Mouse (Mus musculus): ENCODE measurements at regions not wholly inside any gene's neighbourhood (a gene's known extent, or its start where the extent isn't known, plus 50 kb on each side); places are given as distances from the start of the nearest gene placed in this dataset.

DNA sequence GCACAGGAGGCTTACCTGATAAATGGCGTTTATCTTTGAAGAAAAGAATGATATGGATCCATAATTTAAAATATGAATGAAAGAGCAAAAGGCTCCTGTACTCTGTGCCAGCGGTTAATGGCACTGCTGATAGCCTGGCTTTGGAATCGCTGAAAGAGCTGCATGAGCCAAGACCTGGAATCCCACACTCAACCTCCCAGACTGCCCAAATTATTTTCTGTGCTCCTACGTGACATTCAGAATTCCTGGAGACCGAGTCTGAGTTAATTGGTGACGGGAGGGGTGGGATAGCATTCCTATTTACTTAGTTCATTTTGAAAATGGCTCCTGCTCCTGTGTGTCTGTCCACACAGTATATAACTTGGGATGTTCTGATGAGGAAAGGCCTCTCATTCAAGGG, 129.0 kb upstream of the Dyrk2 start:
- no peak for ATAC-seq (ENCODE audit: low read depth)
- H3K4me2 ChIP-seq (ENCODE audit: low read depth, low read length), result no peak overlapping the region
- no peak overlapping the region for H3K9ac ChIP-seq (ENCODE audit: low read depth, low read length)
- no peaks in the 10 kb centered on the region for H3K36me3 ChIP-seq (ENCODE audit: control insufficient read depth, insufficient read depth)
- WGBS (ENCODE audit: insufficient replicate concordance), result 62% methylated on average over 6 of the region's 6 CpGs
- H3K27me3 ChIP-seq (ENCODE audit: control insufficient read depth, insufficient read depth, low read depth, low read length), result no peaks in the 10 kb centered on the region
- H3K4me3 ChIP-seq (ENCODE audit: low read depth, low read length), result no peak overlapping the region
- H3K9me3 ChIP-seq (replicated peaks; ENCODE audit: control insufficient read depth, low read length), result no peaks in the 10 kb centered on the region
- no peak overlapping the region for H3K27ac ChIP-seq (ENCODE audit: low read length)
- H3K4me1 ChIP-seq (ENCODE audit: control insufficient read depth, low read depth, low read length), result no peaks in the 10 kb centered on the region

DNA sequence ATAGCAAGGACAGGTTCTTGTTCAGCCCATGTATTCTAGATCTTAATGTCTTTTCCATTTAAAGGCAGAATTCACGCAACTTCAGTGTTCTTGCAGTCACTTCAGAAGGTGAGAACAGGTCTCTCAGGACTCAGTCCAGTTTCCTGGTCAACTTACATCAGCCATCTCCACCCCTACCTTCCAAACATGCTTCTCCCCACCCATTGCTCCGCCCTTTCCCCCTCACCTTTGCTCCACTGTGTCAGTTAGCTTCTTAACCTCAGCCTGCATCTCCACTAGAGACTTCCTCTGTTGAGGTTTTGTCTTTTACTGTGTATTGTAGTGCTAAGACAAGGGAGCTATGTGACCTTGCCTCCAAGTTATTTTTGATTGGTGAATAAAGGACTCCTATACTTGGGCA, 127.0 kb upstream of the Dyrk2 start:
- ATAC-seq (ENCODE audit: low read depth), result no peak
- Histone ChIP-seq H3K9me3 (replicated peaks; ENCODE audit: control insufficient read depth, low read length) (no peaks in the 10 kb centered on the region), H3K36me3 (ENCODE audit: control insufficient read depth, insufficient read depth) (no peaks in the 10 kb centered on the region), H3K27me3 (ENCODE audit: control insufficient read depth, insufficient read depth, low read depth, low read length) (no peaks in the 10 kb centered on the region), H3K27ac (ENCODE audit: low read length) (no peak overlapping the region), H3K9ac (ENCODE audit: low read depth, low read length) (no peak overlapping the region), H3K4me1 (ENCODE audit: control insufficient read depth, low read depth, low read length) (no peaks in the 10 kb centered on the region), H3K4me3 (ENCODE audit: low read depth, low read length) (no peak overlapping the region), H3K4me2 (ENCODE audit: low read depth, low read length) (no peak overlapping the region)
- 52% methylated on average over 2 of the region's 2 CpGs for WGBS (ENCODE audit: insufficient replicate concordance)

- Histone ChIP-seq H3K36me3 (ENCODE audit: control insufficient read depth, insufficient read depth) (no peaks in the 10 kb centered on the region), H3K9me3 (replicated peaks; ENCODE audit: control insufficient read depth, low read length) (no peaks in the 10 kb centered on the region), H3K4me3 (ENCODE audit: low read depth, low read length) (no peak overlapping the region), H3K4me2 (ENCODE audit: low read depth, low read length) (no peak overlapping the region), H3K9ac (ENCODE audit: low read depth, low read length) (no peak overlapping the region), H3K27ac (ENCODE audit: low read length) (no peak overlapping the region), H3K4me1 (ENCODE audit: control insufficient read depth, low read depth, low read length) (no peaks in the 10 kb centered on the region), H3K27me3 (ENCODE audit: control insufficient read depth, insufficient read depth, low read depth, low read length) (no peaks in the 10 kb centered on the region)
- no peak for ATAC-seq (ENCODE audit: low read depth)
- WGBS (ENCODE audit: insufficient replicate concordance), result 62% methylated on average over 15 of the region's 15 CpGs
These were observed 124.0 kb upstream of the Dyrk2 start for GRCm38 (mm10) chr10:118993819-118994574.

- H3K4me2 ChIP-seq (ENCODE audit: low read depth, low read length), result no peak overlapping the region
- no peak overlapping the region for H3K27ac ChIP-seq (ENCODE audit: low read length)
- ATAC-seq (ENCODE audit: low read depth), result no peak
- no peaks in the 10 kb centered on the region for H3K27me3 ChIP-seq (ENCODE audit: control insufficient read depth, insufficient read depth, low read depth, low read length)
- no peaks in the 10 kb centered on the region for H3K4me1 ChIP-seq (ENCODE audit: control insufficient read depth, low read depth, low read length)
- H3K9me3 ChIP-seq (replicated peaks; ENCODE audit: control insufficient read depth, low read length), result no peaks in the 10 kb centered on the region
- H3K9ac ChIP-seq (ENCODE audit: low read depth, low read length), result no peak overlapping the region
- no peaks in the 10 kb centered on the region for H3K36me3 ChIP-seq (ENCODE audit: control insufficient read depth, insufficient read depth)
- no peak overlapping the region for H3K4me3 ChIP-seq (ENCODE audit: low read depth, low read length)
- WGBS (ENCODE audit: insufficient replicate concordance), result 70% methylated on average over 7 of the region's 7 CpGs
These were observed 121.2 kb upstream of the Dyrk2 start for GRCm38 (mm10) chr10:118991213-118991612.

DNA sequence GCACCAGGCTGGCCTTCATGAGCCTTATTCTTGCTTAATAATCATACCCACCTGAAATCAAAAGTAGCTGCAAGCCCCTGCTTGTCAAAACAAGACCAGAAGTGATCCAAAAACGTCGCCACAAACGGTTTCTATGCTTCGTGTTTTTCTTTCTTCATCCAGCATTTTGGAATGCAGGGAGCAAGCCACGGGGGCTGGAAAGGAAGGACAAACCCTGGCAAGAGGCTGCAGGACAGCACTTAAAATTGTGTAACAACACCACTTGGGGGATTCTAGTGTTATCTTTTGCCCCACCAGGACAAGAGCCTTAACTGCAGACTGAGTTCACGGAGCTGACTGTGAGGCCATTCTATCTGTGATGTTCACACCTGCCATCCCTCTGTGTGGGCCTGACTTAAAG, 120.5 kb upstream of the Dyrk2 start:
- H3K36me3 ChIP-seq (ENCODE audit: control insufficient read depth, insufficient read depth), result no peaks in the 10 kb centered on the region
- ATAC-seq (ENCODE audit: low read depth), result no peak
- no peaks in the 10 kb centered on the region for H3K9me3 ChIP-seq (replicated peaks; ENCODE audit: control insufficient read depth, low read length)
- no peak overlapping the region for H3K27ac ChIP-seq (ENCODE audit: low read length)
- H3K9ac ChIP-seq (ENCODE audit: low read depth, low read length), result no peak overlapping the region
- no peaks in the 10 kb centered on the region for H3K27me3 ChIP-seq (ENCODE audit: control insufficient read depth, insufficient read depth, low read depth, low read length)
- WGBS (ENCODE audit: insufficient replicate concordance), result 52% methylated on average over 6 of the region's 6 CpGs
- no peak overlapping the region for H3K4me2 ChIP-seq (ENCODE audit: low read depth, low read length)
- H3K4me3 ChIP-seq (ENCODE audit: low read depth, low read length), result no peak overlapping the region
- no peaks in the 10 kb centered on the region for H3K4me1 ChIP-seq (ENCODE audit: control insufficient read depth, low read depth, low read length)

- no peak overlapping the region for H3K27ac ChIP-seq (ENCODE audit: low read length)
These were observed 119.8 kb upstream of the Dyrk2 start for GRCm38 (mm10) chr10:118989812-118990211.

GRCm38 (mm10) chr10:118988249-118988648, 118.2 kb upstream of the Dyrk2 start:
- Histone ChIP-seq H3K9ac (ENCODE audit: low read depth, low read length) (no peak overlapping the region), H3K27me3 (ENCODE audit: control insufficient read depth, insufficient read depth, low read depth, low read length) (no peaks in the 10 kb centered on the region), H3K4me3 (ENCODE audit: low read depth, low read length) (no peak overlapping the region), H3K4me2 (ENCODE audit: low read depth, low read length) (no peak overlapping the region), H3K36me3 (ENCODE audit: control insufficient read depth, insufficient read depth) (no peaks in the 10 kb centered on the region), H3K9me3 (replicated peaks; ENCODE audit: control insufficient read depth, low read length) (no peaks in the 10 kb centered on the region), H3K4me1 (ENCODE audit: control insufficient read depth, low read depth, low read length) (no peaks in the 10 kb centered on the region), H3K27ac (ENCODE audit: low read length) (no peak overlapping the region)
- WGBS (ENCODE audit: insufficient replicate concordance), result 53% methylated on average over 6 of the region's 6 CpGs
- ATAC-seq (ENCODE audit: low read depth), result no peak

More at GRCm38 (mm10) chr10:118989812-118990211, 119.8 kb upstream of the Dyrk2 start:
- no peaks in the 10 kb centered on the region for H3K4me1 ChIP-seq (ENCODE audit: control insufficient read depth, low read depth, low read length)
- WGBS (ENCODE audit: insufficient replicate concordance), result 64% methylated on average over 10 of the region's 10 CpGs
- H3K4me2 ChIP-seq (ENCODE audit: low read depth, low read length), result no peak overlapping the region
- no peaks in the 10 kb centered on the region for H3K27me3 ChIP-seq (ENCODE audit: control insufficient read depth, insufficient read depth, low read depth, low read length)
- H3K9ac ChIP-seq (ENCODE audit: low read depth, low read length), result no peak overlapping the region
- H3K9me3 ChIP-seq (replicated peaks; ENCODE audit: control insufficient read depth, low read length), result no peaks in the 10 kb centered on the region
- no peaks in the 10 kb centered on the region for H3K36me3 ChIP-seq (ENCODE audit: control insufficient read depth, insufficient read depth)
- no peak for ATAC-seq (ENCODE audit: low read depth)
- no peak overlapping the region for H3K4me3 ChIP-seq (ENCODE audit: low read depth, low read length)

DNA sequence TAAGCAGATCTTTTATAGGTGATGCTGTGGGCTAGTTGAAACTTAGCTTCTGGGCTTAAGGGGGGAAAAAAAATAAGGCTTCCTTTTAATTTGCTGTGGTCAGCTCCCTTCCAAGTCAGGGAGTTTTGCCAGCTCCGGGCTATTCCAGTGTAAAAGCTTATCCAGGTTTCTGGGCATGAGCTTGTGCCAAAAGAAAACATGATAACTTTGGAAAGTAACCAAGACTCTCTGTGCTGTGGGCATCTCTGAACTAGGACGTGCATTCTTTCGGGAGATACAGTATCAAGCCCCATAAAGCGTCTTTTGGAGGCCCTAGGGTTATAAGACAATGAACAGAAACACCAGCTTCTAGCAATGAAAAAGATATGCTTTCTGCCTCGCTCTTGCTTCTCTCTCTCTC, 114.6 kb upstream of the Dyrk2 start:
- 67% methylated on average over 5 of the region's 5 CpGs for WGBS (ENCODE audit: insufficient replicate concordance)
- Histone ChIP-seq H3K27ac (ENCODE audit: low read length) (no peak overlapping the region), H3K4me3 (ENCODE audit: low read depth, low read length) (no peak overlapping the region), H3K27me3 (ENCODE audit: control insufficient read depth, insufficient read depth, low read depth, low read length) (no peaks in the 10 kb centered on the region), H3K36me3 (ENCODE audit: control insufficient read depth, insufficient read depth) (no peaks in the 10 kb centered on the region), H3K9ac (ENCODE audit: low read depth, low read length) (no peak overlapping the region), H3K9me3 (replicated peaks; ENCODE audit: control insufficient read depth, low read length) (no peaks in the 10 kb centered on the region), H3K4me2 (ENCODE audit: low read depth, low read length) (no peak overlapping the region), H3K4me1 (ENCODE audit: control insufficient read depth, low read depth, low read length) (no peaks in the 10 kb centered on the region)
- ATAC-seq (ENCODE audit: low read depth), result no peak

DNA sequence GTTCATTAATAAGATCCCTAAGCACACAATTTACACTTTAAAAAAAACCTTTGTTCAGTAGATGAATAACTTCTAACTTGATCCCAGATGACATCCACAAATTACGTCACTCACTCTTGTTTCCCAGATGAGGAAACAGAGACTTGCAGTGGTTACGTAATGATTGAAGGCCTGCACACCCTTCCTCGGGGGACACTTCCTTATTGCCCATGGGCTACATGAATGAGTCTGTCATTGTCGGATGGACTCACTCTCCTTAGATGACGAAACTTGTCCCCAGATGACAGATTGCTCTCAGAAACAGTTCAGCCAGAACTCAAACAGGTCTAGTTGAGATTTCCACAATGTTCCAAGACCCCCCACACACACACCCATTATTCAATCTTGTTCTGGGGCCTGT, 111.4 kb upstream of the Dyrk2 start:
- Histone ChIP-seq H3K4me3 (ENCODE audit: low read depth, low read length) (no peak overlapping the region), H3K36me3 (ENCODE audit: control insufficient read depth, insufficient read depth) (no peaks in the 10 kb centered on the region), H3K27ac (ENCODE audit: low read length) (no peak overlapping the region), H3K9ac (ENCODE audit: low read depth, low read length) (no peak overlapping the region), H3K9me3 (replicated peaks; ENCODE audit: control insufficient read depth, low read length) (no peaks in the 10 kb centered on the region), H3K27me3 (ENCODE audit: control insufficient read depth, insufficient read depth, low read depth, low read length) (no peaks in the 10 kb centered on the region), H3K4me2 (ENCODE audit: low read depth, low read length) (no peak overlapping the region), H3K4me1 (ENCODE audit: control insufficient read depth, low read depth, low read length) (no peaks in the 10 kb centered on the region)
- WGBS (ENCODE audit: insufficient replicate concordance), result 27% methylated on average over 5 of the region's 5 CpGs
- ATAC-seq (ENCODE audit: low read depth), result no peak

Measured in liver, embryonic 16.5 days (tissue).